Mouse (Mus musculus) forebrain, postnatal 0 days (tissue): Measurements from ENCODE around the gene Xrra1. TPM values are rescaled to one million over a fixed set of nuclear protein-coding genes. Genes with fewer than 3 reads are reported as not detected.

Experiments
- ATAC-seq: fragments of 200-750 bp; cut with Nextera tagmentation; 2 replicates; pipeline ENCODE4 v1.8.0; 2017; ENCODE audit warnings: mild to moderate bottlenecking, moderate library complexity
- DNase-seq: peaks from one replicate; pipeline ENCODE4 v3.0.0-alpha.2; 2015
- H3K27ac ChIP-seq: fragments of 300-500 bp; sonication (generic); 2 replicates; pipeline ENCODE4 v1.5.1; 2014; ENCODE audit warnings: low read depth, mild to moderate bottlenecking, antibody characterized with exemption, low read length, moderate library complexity, mixed read lengths
- H3K27me3 ChIP-seq: fragments of 300-500 bp; sonication (generic); 2 replicates; pipeline ENCODE4 v1.6.1; 2014; ENCODE audit warnings: mild to moderate bottlenecking, low read length, mixed read lengths; ENCODE audit not compliant: insufficient read depth
- H3K36me3 ChIP-seq: fragments of 300-500 bp; sonication (generic); 2 replicates; pipeline ENCODE4 v1.6.1; 2014; ENCODE audit warnings: mild to moderate bottlenecking, moderate library complexity; ENCODE audit not compliant: insufficient read depth
- H3K4me1 ChIP-seq: fragments of 300-500 bp; sonication (generic); 2 replicates; pipeline ENCODE4 v1.6.1; 2014; ENCODE audit warnings: antibody characterized with exemption; ENCODE audit not compliant: insufficient read depth
- H3K4me2 ChIP-seq: fragments of 300-500 bp; sonication (generic); 2 replicates; pipeline ENCODE4 v1.6.1; 2014; ENCODE audit warnings: low read depth, mild to moderate bottlenecking, moderate library complexity
- H3K4me3 ChIP-seq: fragments of 300-500 bp; sonication (generic); 2 replicates; pipeline ENCODE4 v1.5.1; 2014; ENCODE audit warnings: low read depth, low read length, mixed read lengths
- H3K9ac ChIP-seq: fragments of 300-500 bp; sonication (generic); 2 replicates; pipeline ENCODE4 v1.6.1; 2014; ENCODE audit warnings: mild to moderate bottlenecking
- H3K9me3 ChIP-seq: fragments of 300-500 bp; sonication (generic); 2 replicates; pipeline ENCODE4 v1.6.1; 2016; ENCODE audit warnings: low read length
- CTCF ChIP-seq: sonication (generic); IDR thresholded peaks from 2 replicates; pipeline ENCODE4 v1.5.1; 2016; ENCODE audit warnings: antibody characterized with exemption, control low read depth, low read depth
- WGBS: fragments of 180-500 bp; shearing (Covaris S2); extraction: QIAGEN DNeasy Blood & Tissue Kit; methylation state at CpG from one replicate; pipeline ENCODE4 v1.1.7; 2014; 5-methylcytosine and 5-hydroxymethylcytosine counted together
- polyA plus RNA-seq: library from polyadenylated mRNA; unstranded; fragments of >200 nt; fragmentation: Nextera tagmentation; extraction: Ambion mirVana; gene quantifications from 2 replicates; pipeline ENCODE4 v1.2.1, GENCODE M21; 2015
- total RNA-seq: library from RNA; depleted of rRNA; stranded (reverse); fragments of >200 nt; gene quantifications from 2 replicates; pipeline ENCODE4 v1.2.3, GENCODE M21; 2014

The Xrra1 gene
- total and polyA plus RNA-seq, 2 experiments from 2014 or later, result 2.0 TPM

DNA sequence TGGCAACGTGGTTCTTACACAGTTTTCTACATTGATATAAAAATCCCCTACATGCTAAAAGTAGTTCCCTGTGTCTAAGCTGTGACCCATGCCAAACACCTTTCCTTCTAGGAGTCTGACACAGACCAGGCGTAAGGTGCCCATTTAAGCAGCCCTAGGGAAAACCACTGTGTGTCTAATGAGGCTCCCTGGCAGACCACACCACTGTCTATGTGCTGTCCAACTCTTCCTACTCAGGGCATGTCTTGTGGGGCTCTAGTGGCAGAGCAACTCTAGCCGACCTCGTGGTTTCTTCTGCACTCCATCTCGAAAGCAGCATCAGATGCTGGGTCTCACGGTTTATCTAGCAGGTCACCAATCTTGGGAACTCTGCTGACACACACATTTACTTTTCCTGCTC lies 7.3 kb upstream of the Xrra1 start:
- no peak for DNase-seq
- Histone ChIP-seq H3K4me1 (no peaks in the 10 kb centered on the region), H3K4me2 (no peak overlapping the region), H3K4me3 (no peak overlapping the region), H3K36me3 (peaks cover 24% of the 10 kb centered on the region), H3K27me3 (no peaks in the 10 kb centered on the region), H3K9ac (no peak overlapping the region), H3K27ac (no peak overlapping the region), H3K9me3 (no peaks in the 10 kb centered on the region)
- no peak for ATAC-seq
- WGBS, result 81% methylated on average over 6 of the region's 6 CpGs
- TF ChIP-seq CTCF, result no peak

DNA sequence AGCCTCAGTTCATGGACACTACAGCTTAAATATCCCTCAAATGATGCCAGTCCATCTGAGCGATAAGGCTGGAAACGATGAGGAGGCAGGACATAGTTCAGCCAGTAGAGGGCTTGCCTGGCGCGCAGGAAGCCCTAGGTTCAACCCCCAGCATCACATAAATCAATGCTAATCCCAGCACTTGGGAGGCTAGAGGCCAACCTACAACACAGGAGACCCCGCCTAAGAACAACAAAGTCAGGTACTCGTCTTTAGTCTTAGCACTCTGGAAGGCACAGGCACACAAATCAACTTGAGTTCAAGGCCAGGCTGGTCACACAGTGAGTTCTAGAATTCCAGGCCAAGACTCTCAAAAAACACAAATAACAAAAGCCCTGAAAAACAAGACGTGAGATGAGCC lies 5.6 kb upstream of the Xrra1 start:
- H3K4me3 ChIP-seq, result no peak overlapping the region
- no peaks in the 10 kb centered on the region for H3K9me3 ChIP-seq
- ATAC-seq (no peak), DNase-seq (no peak)
- H3K36me3 ChIP-seq, result peaks cover 17% of the 10 kb centered on the region
- no peak overlapping the region for H3K27ac ChIP-seq
- H3K27me3 ChIP-seq, result no peaks in the 10 kb centered on the region
- no peak overlapping the region for H3K4me2 ChIP-seq
- no peak overlapping the region for H3K9ac ChIP-seq
- peaks cover 8% of the 10 kb centered on the region for H3K4me1 ChIP-seq
- WGBS, result 93% methylated on average over 7 of the region's 7 CpGs
- peak; percentile 32 for TF ChIP-seq CTCF

DNA sequence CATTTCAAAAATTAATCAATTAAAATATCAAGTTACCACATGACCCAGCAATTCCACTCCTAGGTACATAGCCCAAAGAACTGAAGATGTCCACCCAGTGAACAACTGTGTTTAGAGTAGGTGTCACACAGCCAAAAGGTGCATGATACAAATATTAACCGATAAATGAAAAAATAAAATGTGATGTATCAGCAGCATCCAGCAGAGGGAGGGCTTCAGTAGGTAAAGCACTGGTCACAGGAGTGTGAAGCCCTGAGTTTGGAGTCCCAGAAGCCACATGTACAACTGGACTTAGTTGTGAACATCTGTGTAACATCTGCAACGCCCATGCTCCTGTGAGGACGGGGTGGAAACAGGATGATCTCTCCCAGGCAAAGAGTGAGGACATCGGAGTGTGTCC lies 4.6 kb upstream of the Xrra1 start:
- Histone ChIP-seq H3K36me3 (peaks cover 14% of the 10 kb centered on the region), H3K4me2 (no peak overlapping the region), H3K27me3 (no peaks in the 10 kb centered on the region), H3K4me3 (no peak overlapping the region), H3K9ac (no peak overlapping the region), H3K9me3 (no peaks in the 10 kb centered on the region), H3K4me1 (peaks cover 8% of the 10 kb centered on the region), H3K27ac (no peak overlapping the region)
- peak; percentile 44 for TF ChIP-seq CTCF
- 92% methylated on average over 4 of the region's 4 CpGs for WGBS
- ATAC-seq (no peak), DNase-seq (no peak)

DNA sequence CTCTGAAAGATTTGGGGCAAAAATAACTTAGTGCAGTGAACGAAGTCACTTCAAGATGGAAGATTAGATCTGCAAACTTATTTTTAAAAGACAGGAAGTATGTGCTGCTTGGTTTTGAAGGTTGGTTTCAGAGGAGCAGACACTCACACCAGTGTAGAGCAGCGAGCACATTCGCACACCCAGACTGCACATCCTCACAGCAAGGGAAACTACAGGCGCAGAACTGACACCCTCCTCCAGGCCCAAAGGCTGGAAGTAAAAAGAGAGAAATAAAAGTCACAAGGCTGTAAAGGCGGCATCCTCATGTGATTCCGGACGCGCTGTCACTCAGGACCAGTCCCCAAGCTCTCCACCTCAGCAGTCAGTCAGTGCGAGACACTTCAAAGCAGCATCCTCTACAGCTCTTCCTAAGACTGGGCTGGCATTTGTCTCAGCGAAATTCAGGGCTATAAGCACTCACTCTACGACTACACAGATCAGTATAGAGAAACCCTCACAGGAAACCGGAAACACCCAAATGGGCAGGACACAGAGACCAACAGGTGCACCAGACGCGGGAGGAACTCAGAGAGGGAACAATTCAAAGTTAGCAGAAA lies 2.6 kb upstream of the Xrra1 start:
- no peak overlapping the region for H3K27ac ChIP-seq
- ATAC-seq (no peak), DNase-seq (no peak)
- no peaks in the 10 kb centered on the region for H3K9me3 ChIP-seq
- no peak for TF ChIP-seq CTCF
- no peaks in the 10 kb centered on the region for H3K27me3 ChIP-seq
- H3K4me3 ChIP-seq, result no peak overlapping the region
- H3K36me3 ChIP-seq, result peaks cover 14% of the 10 kb centered on the region
- H3K9ac ChIP-seq, result no peak overlapping the region
- WGBS, result 91% methylated on average over 14 of the region's 14 CpGs
- H3K4me1 ChIP-seq, result peaks cover 8% of the 10 kb centered on the region
- H3K4me2 ChIP-seq, result no peak overlapping the region

DNA sequence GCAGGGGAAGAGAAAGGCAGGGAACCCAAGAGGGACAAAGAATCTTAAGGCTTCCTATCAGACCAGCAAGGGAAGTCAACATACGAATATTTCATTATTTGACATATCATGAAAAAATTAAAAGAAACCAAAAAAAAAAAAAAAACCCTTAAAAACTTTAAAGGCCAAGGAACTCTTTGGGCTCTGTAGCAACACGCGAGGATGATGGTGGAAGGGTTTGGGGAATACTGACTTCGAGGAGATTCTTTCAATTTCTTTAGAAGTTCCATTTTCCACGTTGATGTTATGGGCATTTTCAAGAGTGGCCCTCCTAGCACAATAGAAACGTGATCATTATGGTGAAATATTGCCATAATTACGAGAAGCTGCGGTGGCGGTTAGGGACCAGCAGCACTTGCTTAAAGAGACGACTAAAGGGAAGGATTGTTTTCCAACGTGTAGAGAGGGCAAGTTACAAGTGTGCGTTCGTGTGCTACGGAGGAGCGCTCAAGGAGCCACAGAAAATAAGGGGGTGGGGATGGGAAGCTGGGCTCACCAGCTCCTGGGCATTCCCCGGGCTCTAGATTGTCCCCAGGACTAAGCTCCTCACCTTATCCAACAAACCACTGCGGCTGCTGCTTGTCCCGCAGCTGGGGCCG lies 622 bp upstream of the Xrra1 start:
- peaks cover 14% of the 10 kb centered on the region for H3K36me3 ChIP-seq
- no peak for TF ChIP-seq CTCF
- H3K4me2 ChIP-seq, result peak overlapping the region; percentile 74
- peak; percentile 51 for ATAC-seq
- H3K9ac ChIP-seq, result peak overlapping the region; percentile 83
- DNase-seq, result no peak
- H3K4me1 ChIP-seq, result peaks cover 8% of the 10 kb centered on the region
- under 1% methylated on average over 19 of the region's 19 CpGs for WGBS
- peak overlapping the region; percentile 74 for H3K4me3 ChIP-seq
- peak overlapping the region; percentile 87 for H3K27ac ChIP-seq
- no peaks in the 10 kb centered on the region for H3K27me3 ChIP-seq
- H3K9me3 ChIP-seq, result no peaks in the 10 kb centered on the region

DNA sequence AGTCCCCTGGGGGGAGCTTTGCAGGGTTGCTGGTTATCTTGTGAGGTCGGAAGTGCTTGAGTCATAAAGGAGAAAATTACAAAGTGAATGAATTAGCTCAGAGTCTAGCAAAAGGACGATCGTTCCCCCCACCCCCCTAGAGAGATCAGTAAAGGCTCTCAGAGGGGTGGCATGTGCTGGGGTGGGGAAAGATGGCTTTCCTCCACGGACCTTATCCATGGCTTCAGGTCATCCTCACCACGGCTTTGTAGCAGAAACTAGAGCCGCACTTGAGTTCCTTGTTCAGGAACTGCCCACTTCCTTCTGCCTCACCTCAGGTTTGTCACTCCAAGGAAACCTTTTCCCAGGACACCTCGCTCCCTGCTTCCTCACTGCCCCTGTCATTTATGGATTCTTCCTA lies 4.4 kb downstream of the Xrra1 start, which contains the start of gene Spcs2:
Spcs2 (minus strand) TSS at position 101 of the 400 bp plus-strand sequence.
- Histone ChIP-seq H3K27me3 (no peaks in the 10 kb centered on the region), H3K9me3 (no peaks in the 10 kb centered on the region), H3K9ac (no peak within 1 kb of the TSS), H3K4me2 (no peak within 1 kb of the TSS), H3K27ac (no peak within 1 kb of the TSS), H3K36me3 (no peaks in the 10 kb centered on the region), H3K4me3 (no peak within 1 kb of the TSS), H3K4me1 (no peaks in the 10 kb centered on the region)
- 55% methylated on average over 7 of the region's 7 CpGs for WGBS
- ATAC-seq, result no peak
- no peak for DNase-seq
- TF ChIP-seq CTCF, result no peak

DNA sequence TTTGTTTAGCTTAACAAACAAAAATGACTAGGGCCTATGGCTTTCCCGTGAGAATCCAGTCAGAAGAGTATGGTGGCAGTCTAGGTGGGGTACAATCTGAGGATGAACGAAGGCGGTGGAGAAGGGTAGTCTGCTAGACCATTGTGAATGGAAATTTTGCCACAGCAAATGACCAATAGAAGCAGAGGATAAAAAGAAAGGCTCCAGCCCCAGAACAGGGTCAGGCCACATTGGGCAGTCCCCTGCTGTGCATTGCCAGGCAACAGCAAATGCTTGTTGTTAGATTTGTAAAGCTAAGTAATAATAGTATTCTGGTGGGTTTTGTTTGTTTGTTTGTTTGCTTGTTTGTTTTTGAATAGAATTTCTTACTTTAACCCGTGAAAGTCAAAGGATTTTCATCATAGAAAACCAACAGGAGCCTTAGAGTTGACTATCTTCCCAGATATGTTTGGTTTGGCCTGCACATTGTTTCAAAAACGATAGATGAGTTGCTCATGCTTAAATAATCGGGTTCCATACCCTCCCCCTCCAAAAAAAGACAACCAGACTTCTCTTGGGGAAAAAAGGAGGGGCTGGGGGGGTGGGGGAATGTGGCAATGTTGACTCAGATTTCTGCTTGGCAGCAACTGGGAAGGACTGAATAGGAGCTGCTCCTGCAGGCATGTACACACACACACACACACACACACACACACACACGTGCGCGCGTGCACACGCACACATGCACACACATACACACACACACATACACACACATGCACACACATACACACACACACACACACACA lies 5.5 kb downstream of the Xrra1 start:
- Histone ChIP-seq H3K36me3 (no peaks in the 10 kb centered on the region), H3K9me3 (no peaks in the 10 kb centered on the region), H3K4me3 (no peak overlapping the region), H3K27me3 (no peaks in the 10 kb centered on the region), H3K9ac (no peak overlapping the region), H3K4me2 (no peak overlapping the region), H3K27ac (no peak overlapping the region), H3K4me1 (no peaks in the 10 kb centered on the region)
- ATAC-seq (peak; percentile 43; the same call in 1 of the 2 replicates), DNase-seq (peak; percentile 15)
- TF ChIP-seq CTCF, result no peak
- WGBS, result 36% methylated on average over 11 of the region's 11 CpGs
